Mouse (Mus musculus): ENCODE data around the gene Omd.

Omd gene

DNA sequence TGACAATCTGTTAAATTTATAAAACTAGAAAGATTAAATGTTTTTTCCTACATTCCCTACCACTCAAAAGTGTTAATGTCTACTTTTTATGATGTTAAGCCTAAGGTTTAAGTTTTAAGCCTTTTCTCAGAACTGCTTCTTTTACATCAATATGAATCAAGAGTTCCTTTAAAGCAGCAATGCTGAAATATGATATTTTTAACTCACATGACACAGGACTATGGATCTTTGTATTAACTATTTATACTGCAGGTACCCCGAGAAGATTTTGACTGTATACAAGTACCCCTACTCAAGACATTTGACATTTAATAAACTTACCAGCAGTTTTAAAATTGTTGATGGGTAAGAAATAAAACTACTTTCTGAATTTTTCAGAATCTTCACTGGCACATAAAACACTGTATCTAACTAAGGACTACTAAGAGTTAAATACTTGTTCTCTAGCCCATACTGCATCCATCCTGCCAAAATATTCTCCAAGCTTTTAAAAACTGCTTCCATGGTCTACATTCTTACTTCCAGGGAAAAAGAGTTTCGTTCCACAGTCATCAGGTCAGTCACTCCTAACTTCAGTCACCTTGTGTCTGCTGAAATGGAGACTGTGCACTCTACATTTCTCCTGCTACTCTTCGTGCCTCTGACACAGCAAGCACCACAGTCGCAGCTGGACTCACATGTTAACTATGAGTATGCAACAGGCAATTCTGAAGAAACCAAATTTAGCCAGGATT, 26.5 kb downstream of the Omd start:
- DNase-seq (ENCODE audit: low spot score): no peak

DNA sequence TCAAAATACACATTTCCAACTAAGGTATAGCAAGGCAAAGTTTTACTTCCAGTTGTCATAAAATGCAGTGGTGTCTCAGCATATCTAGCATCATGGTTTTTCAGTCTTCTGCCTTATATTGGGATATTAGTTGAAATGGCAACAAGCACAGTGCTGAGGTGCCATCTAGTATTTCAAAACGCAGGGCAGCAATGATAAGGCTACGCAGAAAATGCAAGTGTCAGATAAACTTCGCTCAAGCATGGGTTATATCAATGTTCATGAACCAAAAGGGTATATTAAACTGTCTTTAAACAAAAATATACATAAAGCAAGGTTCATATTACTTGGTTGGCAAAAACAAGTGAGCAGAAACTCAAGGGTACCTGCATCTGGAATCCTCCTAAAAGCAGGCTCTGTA, 34.8 kb downstream of the Omd start:
- DNase-seq (ENCODE audit: low spot score): no peak

DNA sequence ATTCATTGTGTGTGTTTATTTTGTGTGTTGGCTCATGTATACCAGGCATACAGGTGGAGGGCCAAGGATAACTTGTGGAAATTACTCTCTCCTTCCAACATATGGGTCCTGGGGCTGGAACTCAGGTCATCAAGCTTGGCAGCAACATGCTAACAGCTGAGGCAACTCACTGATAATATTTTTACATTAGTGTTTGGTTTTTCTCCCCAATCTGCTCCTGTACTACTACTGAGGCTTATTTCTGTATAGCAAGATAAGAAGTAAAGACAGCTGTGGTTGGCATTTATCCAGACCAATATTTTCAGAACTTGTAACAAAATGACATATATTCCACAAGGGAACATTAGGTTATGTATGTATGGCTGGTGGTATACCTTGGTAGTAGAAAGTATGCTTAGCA, 36.1 kb downstream of the Omd start:
- no peak for DNase-seq (ENCODE audit: low spot score)

DNA sequence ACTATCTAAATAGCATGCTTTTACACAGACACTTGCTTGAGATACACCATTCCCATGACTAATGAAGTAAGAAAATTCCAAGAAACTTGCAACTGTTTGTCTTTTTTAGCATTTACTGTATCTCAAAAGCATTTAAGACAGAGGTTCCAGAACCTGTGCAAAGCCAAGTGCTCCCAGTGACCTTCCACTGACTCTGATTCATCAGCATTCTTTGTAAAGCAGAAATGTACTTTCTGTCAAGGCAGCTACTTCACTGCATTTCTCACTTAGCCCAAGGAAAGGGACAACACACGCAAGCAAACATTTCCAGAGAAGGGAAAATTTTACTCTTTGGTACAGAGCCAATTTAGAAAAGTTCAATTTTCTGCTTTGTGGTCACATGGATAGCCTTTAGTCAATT, 41.0 kb downstream of the Omd start:
- DNase-seq (ENCODE audit: low spot score): no peak

DNA sequence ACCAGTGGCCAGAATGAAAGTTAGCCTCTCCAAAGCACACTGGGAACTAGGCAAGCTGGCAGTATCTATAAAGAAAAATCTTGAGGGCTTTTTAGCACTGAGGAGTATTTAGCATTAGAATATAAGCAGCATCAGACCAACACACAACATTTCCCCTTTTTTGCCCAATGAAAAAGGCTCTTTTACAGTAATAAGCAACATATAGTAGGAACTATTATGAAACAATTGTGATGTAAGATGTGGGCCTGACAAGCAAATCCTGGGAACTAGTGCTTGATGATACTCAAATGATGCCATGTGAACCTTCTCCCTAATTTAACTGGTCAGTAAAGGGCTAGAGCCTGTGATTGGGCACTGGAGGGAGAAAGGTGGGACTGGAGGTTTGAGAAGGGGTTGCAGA, 45.9 kb downstream of the Omd start:
- DNase-seq (ENCODE audit: low spot score): no peak

DNA sequence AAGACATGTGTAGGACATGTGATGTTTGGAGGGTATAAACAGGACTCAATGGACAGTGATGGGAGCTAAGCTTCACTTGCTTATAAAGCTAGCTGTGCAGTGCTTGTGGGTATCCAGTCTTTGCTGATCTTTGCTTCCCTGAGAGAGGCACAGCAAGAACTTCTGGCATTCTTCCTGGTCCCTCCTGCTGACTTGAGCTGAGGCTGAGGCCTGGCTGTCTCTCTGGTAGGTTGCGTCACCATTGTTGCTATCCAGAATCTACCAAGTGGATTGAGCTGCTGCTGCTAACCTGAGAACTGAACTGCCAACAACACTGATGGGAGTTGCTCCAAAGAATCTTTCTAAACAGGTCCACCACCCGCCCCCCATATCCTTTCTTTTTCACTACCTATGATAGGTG, 46.8 kb downstream of the Omd start:
- DNase-seq (ENCODE audit: low spot score): no peak

DNA sequence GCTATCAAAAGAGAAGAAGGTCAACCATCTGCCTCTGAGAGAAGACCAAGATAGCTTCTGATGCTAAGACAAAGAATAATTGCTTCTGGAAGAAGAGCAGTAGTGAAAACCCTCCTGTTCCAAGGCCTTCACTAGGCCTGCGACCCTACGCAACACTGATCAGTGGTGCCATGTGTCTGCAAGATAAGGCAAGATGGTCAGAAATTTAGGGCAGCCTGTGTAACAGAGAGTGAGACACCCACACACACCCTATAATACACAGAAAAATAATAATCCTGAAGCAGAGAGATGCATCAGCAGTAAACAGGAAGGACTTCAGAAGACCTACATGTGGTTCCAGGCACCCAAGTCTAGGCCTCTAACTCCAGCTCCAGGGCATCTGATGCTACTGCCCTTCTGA, 57.7 kb downstream of the Omd start:
- DNase-seq (ENCODE audit: low spot score): no peak

Measured in ovary, postnatal 14 days (tissue).